Mouse (Mus musculus): ENCODE measurements around the gene Bdh1. TPM values are rescaled to one million over a fixed set of nuclear protein-coding genes. Genes with fewer than 3 reads are reported as not detected.

Bdh1 gene
- polyA plus RNA-seq, 1 experiment from 2014 or later, result 15.6 TPM

DNA sequence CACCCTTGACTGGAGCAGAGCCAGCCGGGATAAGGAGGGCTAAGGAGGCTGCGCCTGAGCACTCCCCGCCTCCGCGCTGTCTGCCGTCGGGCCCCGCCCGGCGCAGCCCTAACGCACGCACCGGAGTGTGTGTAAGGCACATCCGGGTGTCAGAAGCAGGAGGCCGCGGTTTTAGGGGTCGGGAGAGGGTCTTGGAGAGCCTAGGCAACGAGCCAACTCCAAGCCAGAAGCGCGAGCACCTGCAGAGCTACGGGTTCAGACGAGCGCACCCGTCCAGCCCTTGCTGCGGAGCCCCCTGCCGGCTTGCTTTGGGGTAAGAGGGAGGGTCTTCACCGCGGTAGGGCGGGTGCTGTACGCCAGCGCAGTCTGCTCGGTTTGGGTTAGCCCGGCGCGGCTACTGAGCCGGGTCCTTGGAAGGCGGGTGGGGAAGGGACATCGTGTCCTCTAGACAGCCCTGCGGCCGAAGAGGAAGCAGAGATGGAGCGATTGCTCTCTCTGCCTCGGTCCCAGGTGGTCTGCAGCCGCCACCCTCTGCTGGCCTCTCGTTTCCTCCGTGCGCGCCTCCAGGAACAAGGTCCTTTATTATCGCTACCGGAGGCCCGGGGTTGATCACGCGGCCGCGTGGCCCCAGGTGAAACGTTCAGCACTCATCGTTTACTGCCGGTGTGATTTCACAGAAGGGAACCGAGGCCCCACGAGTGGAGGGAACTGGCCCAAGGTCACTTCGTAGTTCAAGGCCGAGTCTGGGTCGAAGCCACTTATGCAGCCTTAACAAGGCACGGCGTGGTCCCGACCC, 6.8 kb downstream of the Bdh1 start:
- Histone ChIP-seq H3K4me2 (peak overlapping the region; percentile 96), H3K9me3 (replicated peaks) (no peaks in the 10 kb centered on the region), H3K27me3 (replicated peaks) (peaks cover 28% of the 10 kb centered on the region), H3K27ac (ENCODE audit: poor library complexity, severe bottlenecking) (no peak overlapping the region), H3K9ac (peak overlapping the region; percentile 64), H3K36me3 (no peaks in the 10 kb centered on the region), H3K4me3 (peak overlapping the region; percentile 61), H3K4me1 (replicated peaks) (peaks cover 26% of the 10 kb centered on the region)
- peak; percentile 37; the same call in 1 of the 2 replicates for ATAC-seq (ENCODE audit: insufficient number of reproducible peaks, low FRiP score)
- WGBS, result under 1% methylated on average over 64 of the region's 65 CpGs

DNA sequence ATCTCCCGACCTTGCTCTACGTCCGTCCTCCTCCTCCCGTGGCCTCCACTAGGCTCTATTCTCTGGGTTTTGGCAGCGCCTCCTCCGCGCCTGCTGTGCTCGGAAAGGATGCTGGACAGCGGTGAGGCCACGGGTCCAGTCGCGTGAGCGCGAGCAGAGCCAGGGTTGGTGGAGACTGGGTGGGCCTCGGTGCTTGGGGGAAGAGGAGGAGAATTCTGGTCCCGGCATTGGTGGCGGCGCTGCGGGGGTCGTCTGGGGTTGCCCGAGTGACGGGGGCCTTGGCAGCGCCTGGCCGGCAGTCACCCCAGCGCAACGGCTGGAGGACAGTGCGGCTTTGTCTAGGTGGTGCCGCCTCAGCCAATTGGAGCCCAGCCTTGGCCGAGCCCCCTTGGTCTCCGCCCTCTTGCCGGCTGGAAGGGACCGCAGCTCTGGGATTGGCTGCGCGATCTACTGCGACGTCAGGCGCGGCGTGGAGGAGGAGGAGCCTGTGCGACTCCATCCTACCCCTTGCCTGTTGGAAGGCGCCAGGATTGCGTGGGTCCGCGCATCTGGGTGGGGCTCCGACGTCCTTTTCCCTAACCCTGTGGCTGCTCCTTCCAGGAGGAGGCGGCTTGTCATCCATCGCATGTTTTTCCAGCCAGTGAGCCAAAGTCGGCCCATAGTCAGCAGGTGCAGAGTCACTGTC, 7.5 kb downstream of the Bdh1 start:
- Histone ChIP-seq H3K9ac (peak overlapping the region; percentile 64), H3K4me1 (replicated peaks) (peaks cover 26% of the 10 kb centered on the region), H3K27me3 (replicated peaks) (peaks cover 25% of the 10 kb centered on the region), H3K4me3 (peak overlapping the region; percentile 61), H3K36me3 (no peaks in the 10 kb centered on the region), H3K4me2 (peak overlapping the region; percentile 96), H3K27ac (ENCODE audit: poor library complexity, severe bottlenecking) (no peak overlapping the region), H3K9me3 (replicated peaks) (no peaks in the 10 kb centered on the region)
- WGBS, result under 1% methylated on average over 49 of the region's 49 CpGs
- peak; percentile 95 for ATAC-seq (ENCODE audit: insufficient number of reproducible peaks, low FRiP score)

DNA sequence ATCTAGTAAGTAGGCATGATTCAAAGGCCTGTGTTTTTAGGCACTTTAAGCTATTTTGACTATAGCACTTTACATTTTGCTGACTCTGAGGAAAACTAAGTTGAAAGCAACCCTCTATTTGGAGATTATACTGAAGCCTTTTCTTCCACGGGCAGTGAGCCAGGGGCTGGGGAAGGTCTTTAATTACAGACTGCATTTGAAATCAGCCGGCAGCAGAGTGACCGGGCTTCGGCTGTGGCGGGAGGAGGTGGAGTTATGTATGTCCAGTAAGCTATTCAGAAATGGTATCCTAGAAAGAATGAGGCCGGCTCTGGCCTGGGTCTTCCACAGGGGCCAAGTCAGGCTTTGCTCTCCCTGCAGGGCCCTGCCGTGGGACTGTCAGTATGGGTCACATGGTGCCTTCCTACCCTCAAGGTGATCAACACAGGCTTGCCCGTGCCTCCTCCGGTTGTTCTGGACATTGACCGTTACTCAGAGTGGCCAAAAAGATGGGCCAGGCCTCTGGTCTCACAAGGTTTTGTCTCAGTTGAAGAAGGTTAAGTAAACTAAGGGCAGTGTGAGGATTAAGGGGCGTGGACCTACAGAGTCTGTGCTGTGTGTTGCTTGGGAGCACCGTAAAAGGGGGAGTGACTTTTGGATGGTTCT, 11.5 kb downstream of the Bdh1 start:
- 75% methylated on average over 12 of the region's 12 CpGs for WGBS

DNA sequence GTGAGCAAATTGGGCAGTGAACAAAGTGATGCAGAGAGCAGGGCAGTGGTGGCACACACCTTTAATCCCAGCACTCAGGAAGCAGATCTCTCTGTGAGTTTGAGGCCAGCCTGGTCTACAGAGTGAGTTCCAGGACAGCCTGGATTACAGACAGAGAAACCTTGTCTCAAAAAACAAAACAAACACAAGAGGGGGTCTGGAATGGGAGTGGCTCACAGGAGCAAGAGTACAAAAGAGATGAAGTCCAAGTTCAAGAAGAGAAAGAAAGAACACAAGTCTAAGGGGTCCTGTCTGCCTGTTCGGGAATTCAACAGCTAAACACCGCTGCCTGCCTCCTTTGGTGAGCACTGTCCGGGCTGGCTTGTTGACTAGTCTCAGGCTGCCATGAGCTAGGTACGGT, 13.1 kb downstream of the Bdh1 start:
- Histone ChIP-seq H3K9ac (no peak overlapping the region), H3K9me3 (replicated peaks) (no peaks in the 10 kb centered on the region), H3K36me3 (no peaks in the 10 kb centered on the region), H3K27ac (ENCODE audit: poor library complexity, severe bottlenecking) (no peak overlapping the region), H3K4me1 (replicated peaks) (peaks cover 7% of the 10 kb centered on the region), H3K4me3 (no peak overlapping the region), H3K4me2 (no peak overlapping the region), H3K27me3 (replicated peaks) (0 out of 2 replicates have a peak, but pooled peaks cover 5% of the 10 kb centered on the region)
- WGBS, result 85% methylated on average over 4 of the region's 4 CpGs
- no peak for ATAC-seq (ENCODE audit: insufficient number of reproducible peaks, low FRiP score)

More for the DNA sequence above, 11.5 kb downstream of the Bdh1 start:
- Histone ChIP-seq H3K4me2 (no peak overlapping the region), H3K9ac (no peak overlapping the region), H3K36me3 (no peaks in the 10 kb centered on the region), H3K9me3 (replicated peaks) (no peaks in the 10 kb centered on the region), H3K4me3 (no peak overlapping the region), H3K27me3 (replicated peaks) (peaks cover 5% of the 10 kb centered on the region; the same call in 1 of the 2 replicates), H3K4me1 (replicated peaks) (peaks cover 18% of the 10 kb centered on the region), H3K27ac (ENCODE audit: poor library complexity, severe bottlenecking) (no peak overlapping the region)
- ATAC-seq (ENCODE audit: insufficient number of reproducible peaks, low FRiP score), result no peak

DNA sequence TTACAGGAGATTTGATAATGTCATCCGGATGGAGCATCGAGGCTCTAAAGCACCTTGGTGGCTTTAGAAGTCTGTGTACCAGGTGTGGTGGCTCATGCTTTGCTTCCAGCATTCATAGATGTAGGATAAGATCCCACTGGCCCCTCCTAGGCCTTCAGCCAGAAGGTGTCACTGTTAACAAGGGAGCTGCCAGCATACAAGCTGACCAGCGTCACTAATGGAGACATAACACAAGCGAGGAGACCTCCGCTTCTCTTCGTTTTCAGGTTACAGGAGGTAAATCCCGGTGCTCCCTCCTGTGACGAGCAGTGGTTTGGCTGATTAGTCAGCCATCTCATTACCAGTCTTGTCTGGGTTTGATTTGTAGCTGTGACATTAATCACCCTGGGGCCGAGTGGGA, 14.0 kb downstream of the Bdh1 start:
- no peak overlapping the region for H3K4me3 ChIP-seq
- ATAC-seq (ENCODE audit: insufficient number of reproducible peaks, low FRiP score), result no peak
- no peaks in the 10 kb centered on the region for H3K36me3 ChIP-seq
- H3K27me3 ChIP-seq (replicated peaks), result 0 out of 2 replicates have a peak, but pooled peaks cover 3% of the 10 kb centered on the region
- no peak overlapping the region for H3K9ac ChIP-seq
- no peaks in the 10 kb centered on the region for H3K9me3 ChIP-seq (replicated peaks)
- no peak overlapping the region for H3K27ac ChIP-seq (ENCODE audit: poor library complexity, severe bottlenecking)
- WGBS, result 43% methylated on average over 9 of the region's 9 CpGs
- peaks cover 7% of the 10 kb centered on the region; the same call in 1 of the 2 replicates for H3K4me1 ChIP-seq (replicated peaks)
- H3K4me2 ChIP-seq, result no peak overlapping the region

DNA sequence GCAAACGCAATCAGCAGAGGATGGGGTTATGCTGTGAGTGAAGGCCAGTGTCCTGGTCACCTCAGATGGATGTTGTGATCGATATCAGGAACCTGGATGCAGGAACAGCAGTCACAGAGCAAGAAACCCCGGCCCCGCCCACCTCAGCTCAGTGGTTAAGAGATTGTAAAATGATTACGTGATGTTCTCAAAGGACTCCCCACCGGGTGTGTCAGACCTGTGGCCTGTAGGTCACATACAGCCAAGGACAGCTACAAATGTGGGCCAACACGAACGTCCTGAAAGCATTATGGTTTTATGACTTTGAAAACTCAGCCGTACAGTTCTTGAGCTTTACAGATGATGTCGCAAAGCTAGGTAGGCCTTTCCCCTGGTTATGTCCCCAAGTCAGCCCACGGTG, 15.3 kb downstream of the Bdh1 start:
- no peak overlapping the region for H3K27ac ChIP-seq (ENCODE audit: poor library complexity, severe bottlenecking)
- H3K4me3 ChIP-seq, result no peak overlapping the region
- no peaks in the 10 kb centered on the region for H3K27me3 ChIP-seq (replicated peaks)
- peaks cover 7% of the 10 kb centered on the region; the same call in 1 of the 2 replicates for H3K4me1 ChIP-seq (replicated peaks)
- H3K36me3 ChIP-seq, result no peaks in the 10 kb centered on the region
- no peaks in the 10 kb centered on the region for H3K9me3 ChIP-seq (replicated peaks)
- ATAC-seq (ENCODE audit: insufficient number of reproducible peaks, low FRiP score), result no peak
- 87% methylated on average over 11 of the region's 11 CpGs for WGBS
- no peak overlapping the region for H3K4me2 ChIP-seq
- H3K9ac ChIP-seq, result no peak overlapping the region

DNA sequence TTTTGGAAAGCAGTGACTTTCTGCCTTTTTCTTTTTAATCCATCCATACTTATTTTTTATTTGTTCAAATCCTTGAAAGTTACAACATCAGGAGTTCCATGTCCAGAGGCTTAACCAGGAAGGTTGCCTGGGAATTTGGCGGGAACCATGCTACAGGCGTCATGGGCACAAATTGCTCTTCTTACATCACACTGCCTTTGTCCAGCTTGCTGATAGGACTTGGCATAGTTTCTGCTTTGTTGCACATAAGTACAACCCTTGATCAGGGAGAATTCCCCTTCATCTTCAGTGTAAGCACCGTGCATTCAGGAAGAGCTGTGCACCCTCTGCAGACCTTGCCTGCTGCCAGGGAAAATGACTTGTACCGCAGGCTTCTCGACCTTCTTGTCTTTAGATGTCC, 17.4 kb downstream of the Bdh1 start:
- WGBS, result 88% methylated on average over 5 of the region's 5 CpGs
- Histone ChIP-seq H3K27ac (ENCODE audit: poor library complexity, severe bottlenecking) (no peak overlapping the region), H3K36me3 (no peaks in the 10 kb centered on the region), H3K4me3 (no peak overlapping the region), H3K27me3 (replicated peaks) (no peaks in the 10 kb centered on the region), H3K9me3 (replicated peaks) (no peaks in the 10 kb centered on the region), H3K9ac (no peak overlapping the region), H3K4me2 (no peak overlapping the region), H3K4me1 (replicated peaks) (no peaks in the 10 kb centered on the region)
- ATAC-seq (ENCODE audit: insufficient number of reproducible peaks, low FRiP score), result no peak

DNA sequence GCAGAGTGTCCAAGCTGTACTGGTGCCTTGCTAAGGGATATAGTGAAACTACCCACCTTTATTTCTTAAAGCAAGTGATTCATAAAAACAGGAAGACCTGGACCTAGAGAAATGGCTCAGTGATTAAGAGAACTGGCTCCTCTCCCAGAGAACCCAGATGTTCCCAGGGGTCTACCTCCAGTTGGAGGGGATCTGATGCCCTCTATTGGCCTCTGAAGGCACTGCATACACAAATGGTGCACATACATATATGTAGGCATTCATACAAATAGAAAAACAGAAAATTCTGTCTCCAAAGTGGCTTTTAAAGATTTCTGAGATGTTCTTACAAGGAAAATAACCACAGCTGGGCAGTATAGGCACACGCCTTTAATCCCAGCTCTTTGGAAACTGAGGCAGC, 18.0 kb downstream of the Bdh1 start:
- no peaks in the 10 kb centered on the region for H3K4me1 ChIP-seq (replicated peaks)
- ATAC-seq (ENCODE audit: insufficient number of reproducible peaks, low FRiP score), result no peak
- H3K4me2 ChIP-seq, result no peak overlapping the region
- 83% methylated on average over 1 of the region's 1 CpGs for WGBS
- no peak overlapping the region for H3K9ac ChIP-seq
- H3K9me3 ChIP-seq (replicated peaks), result no peaks in the 10 kb centered on the region
- H3K27ac ChIP-seq (ENCODE audit: poor library complexity, severe bottlenecking), result no peak overlapping the region
- H3K4me3 ChIP-seq, result no peak overlapping the region
- no peaks in the 10 kb centered on the region for H3K27me3 ChIP-seq (replicated peaks)
- H3K36me3 ChIP-seq, result no peaks in the 10 kb centered on the region

DNA sequence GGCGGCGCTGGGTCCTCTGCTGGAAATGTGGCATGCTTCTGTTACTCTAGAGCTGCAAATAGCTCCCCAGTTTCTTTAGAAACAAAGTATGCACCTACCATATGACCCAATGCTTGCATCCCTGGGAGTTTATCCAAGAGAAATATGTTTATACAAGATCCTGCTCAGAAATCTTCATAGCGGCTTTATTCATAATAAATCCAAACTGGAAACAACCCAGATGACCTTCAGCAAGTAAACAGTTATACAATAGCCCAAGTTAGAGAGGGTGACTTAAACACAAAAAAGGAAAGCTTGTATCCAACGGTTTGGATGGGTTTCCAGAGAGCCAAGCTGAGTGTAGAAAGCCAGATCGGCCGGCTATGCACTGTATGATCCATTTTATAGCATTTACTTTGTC, 22.4 kb downstream of the Bdh1 start:
- H3K4me2 ChIP-seq, result no peak overlapping the region
- H3K36me3 ChIP-seq, result no peaks in the 10 kb centered on the region
- no peaks in the 10 kb centered on the region for H3K9me3 ChIP-seq (replicated peaks)
- H3K9ac ChIP-seq, result no peak overlapping the region
- 87% methylated on average over 6 of the region's 6 CpGs for WGBS
- H3K27me3 ChIP-seq (replicated peaks), result no peaks in the 10 kb centered on the region
- H3K4me1 ChIP-seq (replicated peaks), result no peaks in the 10 kb centered on the region
- no peak for ATAC-seq (ENCODE audit: insufficient number of reproducible peaks, low FRiP score)
- no peak overlapping the region for H3K4me3 ChIP-seq
- no peak overlapping the region for H3K27ac ChIP-seq (ENCODE audit: poor library complexity, severe bottlenecking)

DNA sequence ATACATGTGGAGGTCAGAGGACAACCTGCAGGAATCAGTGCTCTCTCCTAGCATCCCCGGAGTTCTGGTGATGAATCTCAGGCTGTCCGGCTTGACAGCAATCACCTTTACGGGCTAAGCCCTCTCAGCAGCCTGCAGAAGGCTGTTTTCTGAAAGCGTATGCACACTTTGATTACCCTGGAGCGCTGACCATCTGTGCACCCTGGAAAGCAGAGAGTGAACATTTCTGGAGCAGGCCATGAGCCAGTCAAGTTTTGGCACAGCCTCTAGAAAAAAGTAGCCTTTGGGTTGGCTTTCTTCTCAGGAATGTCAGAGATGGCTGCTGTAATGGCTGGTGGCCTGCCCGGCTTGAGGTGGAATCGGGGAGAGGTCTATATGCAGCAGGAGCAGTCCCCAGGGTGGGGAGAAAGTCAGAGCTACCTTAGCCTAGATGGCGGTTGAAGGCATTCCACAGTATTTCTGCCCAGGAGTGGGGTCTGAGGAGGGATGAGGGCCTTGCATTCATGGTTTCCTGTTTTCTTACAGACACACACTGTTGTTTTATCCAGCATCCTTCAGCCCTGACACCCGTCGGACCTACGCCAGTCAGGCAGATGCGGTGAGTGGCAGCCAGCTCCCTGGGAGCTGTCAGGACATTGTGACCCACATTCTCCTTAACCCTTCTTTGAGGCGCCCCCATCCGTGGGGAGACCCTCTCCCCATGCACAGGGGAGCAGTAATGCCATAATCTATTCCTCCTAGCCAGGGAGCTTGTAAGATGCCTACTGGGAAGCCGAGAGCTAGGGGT, 24.2 kb downstream of the Bdh1 start:
- ATAC-seq (ENCODE audit: insufficient number of reproducible peaks, low FRiP score), result no peak
- Histone ChIP-seq H3K4me2 (no peak overlapping the region), H3K27ac (ENCODE audit: poor library complexity, severe bottlenecking) (no peak overlapping the region), H3K36me3 (no peaks in the 10 kb centered on the region), H3K4me3 (no peak overlapping the region), H3K27me3 (replicated peaks) (no peaks in the 10 kb centered on the region), H3K4me1 (replicated peaks) (no peaks in the 10 kb centered on the region), H3K9ac (no peak overlapping the region), H3K9me3 (replicated peaks) (no peaks in the 10 kb centered on the region)
- 75% methylated on average over 15 of the region's 15 CpGs for WGBS
